Mouse (Mus musculus) liver, postnatal 0 days (tissue): Measurements from ENCODE around the gene Zfp687. TPM values are rescaled to one million over a fixed set of nuclear protein-coding genes. Genes with fewer than 3 reads are reported as not detected.

ENCODE experiments used
- ATAC-seq: fragments of 200-750 bp; cut with Nextera tagmentation; 2 replicates; pipeline ENCODE4 v1.8.0; 2017; ENCODE audit warnings: mild to moderate bottlenecking, moderate library complexity
- DNase-seq: peaks from one replicate; pipeline ENCODE4 v3.0.0-alpha.2; 2016
- H3K27ac ChIP-seq: fragments of 300-500 bp; sonication (generic); 2 replicates; pipeline ENCODE4 v1.5.1; 2014; ENCODE audit warnings: antibody characterized with exemption, moderate library complexity, mild to moderate bottlenecking, low read depth
- H3K27me3 ChIP-seq: fragments of 300-500 bp; sonication (generic); 2 replicates; pipeline ENCODE4 v1.6.1; 2014; ENCODE audit warnings: low read length, control low read depth, mixed read lengths; ENCODE audit not compliant: insufficient read depth
- H3K36me3 ChIP-seq: fragments of 300-500 bp; sonication (generic); replicated peaks from 2 replicates; pipeline ENCODE4 v1.6.1; 2014; ENCODE audit warnings: mild to moderate bottlenecking, control low read depth, low read length, moderate library complexity, mixed read lengths; ENCODE audit not compliant: insufficient read depth
- H3K4me1 ChIP-seq: fragments of 300-500 bp; sonication (generic); 2 replicates; pipeline ENCODE4 v1.6.1; 2014; ENCODE audit warnings: antibody characterized with exemption, mild to moderate bottlenecking, control low read depth; ENCODE audit not compliant: insufficient read depth
- H3K4me2 ChIP-seq: fragments of 300-500 bp; sonication (generic); 2 replicates; pipeline ENCODE4 v1.6.1; 2014; ENCODE audit warnings: low read depth, mild to moderate bottlenecking, low read length, moderate library complexity, mixed read lengths
- H3K4me3 ChIP-seq: fragments of 300-500 bp; sonication (generic); 2 replicates; pipeline ENCODE4 v1.5.1; 2014; ENCODE audit warnings: low read depth, low read length
- H3K9ac ChIP-seq: fragments of 300-500 bp; sonication (generic); replicated peaks from 2 replicates; pipeline ENCODE4 v1.6.1; 2014; ENCODE audit warnings: mild to moderate bottlenecking, moderate library complexity
- H3K9me3 ChIP-seq: fragments of 300-500 bp; sonication (generic); 2 replicates; pipeline ENCODE4 v1.6.1; 2016; ENCODE audit warnings: mild to moderate bottlenecking, control low read depth, low read length, mixed read lengths
- CTCF ChIP-seq: sonication (generic); IDR thresholded peaks from 2 replicates; pipeline ENCODE4 v1.5.1; 2016; ENCODE audit warnings: antibody characterized with exemption, low read depth
- EP300 ChIP-seq: IDR thresholded peaks from 2 replicates; pipeline ENCODE4 v1.6.1; 2016; ENCODE audit warnings: antibody characterized with exemption, low read depth, mild to moderate bottlenecking
- WGBS: fragments of 180-500 bp; shearing (Covaris S2); extraction: QIAGEN DNeasy Blood & Tissue Kit; methylation state at CpG from one replicate; pipeline ENCODE4 v1.1.7; 2014; ENCODE audit not compliant: insufficient replicate concordance; 5-methylcytosine and 5-hydroxymethylcytosine counted together
- microRNA-seq: library from miRNA; unstranded; fragments of <30 nt; microRNA quantifications from one replicate; pipeline ENCODE4, GENCODE M21; 2016
- polyA plus RNA-seq: library from polyadenylated mRNA; unstranded; fragments of >200 nt; fragmentation: Nextera tagmentation; extraction: Ambion mirVana; gene quantifications from 2 replicates; pipeline ENCODE4 v1.2.1, GENCODE M21; 2015

Gene Zfp687
- polyA plus RNA-seq, 1 experiment from 2014 or later = 5.3 TPM

- peaks cover 30% of the 10 kb centered on the region for H3K36me3 ChIP-seq
- 66% methylated on average over 5 of the region's 5 CpGs for whole genome bisulfite sequencing
Observed at GRCm38 (mm10) chr3:94960322-94960721, 54.9 kb downstream of the Zfp687 start.

GRCm38 (mm10) chr3:94959871-94960270 lies 55.4 kb downstream of the Zfp687 start:
- H3K27ac ChIP-seq = no peak overlapping the region
- H3K9me3 ChIP-seq = no peaks in the 10 kb centered on the region
- WGBS = 60% methylated on average over 8 of the region's 8 CpGs

More at GRCm38 (mm10) chr3:94960322-94960721, 54.9 kb downstream of the Zfp687 start:
- no peak for ATAC-seq
- no peak for DNase-seq
- Histone ChIP-seq H3K9ac (no peak overlapping the region), H3K9me3 (no peaks in the 10 kb centered on the region), H3K27me3 (no peaks in the 10 kb centered on the region), H3K4me1 (no peaks in the 10 kb centered on the region), H3K4me2 (no peak overlapping the region), H3K4me3 (no peak overlapping the region), H3K27ac (no peak overlapping the region)
- TF ChIP-seq EP300 (no peak), CTCF (no peak)

GRCm38 (mm10) chr3:94958295-94958694 lies 57.0 kb downstream of the Zfp687 start:
- TF ChIP-seq CTCF (no peak), EP300 (no peak)
- no peak overlapping the region for H3K9ac ChIP-seq
- DNase-seq (no peak), ATAC-seq (no peak)
- WGBS = 73% methylated on average over 8 of the region's 8 CpGs
- H3K4me2 ChIP-seq = no peak overlapping the region
- no peak overlapping the region for H3K4me3 ChIP-seq
- H3K36me3 ChIP-seq = peaks cover 30% of the 10 kb centered on the region
- H3K9me3 ChIP-seq = no peaks in the 10 kb centered on the region
- no peaks in the 10 kb centered on the region for H3K27me3 ChIP-seq
- H3K27ac ChIP-seq = no peak overlapping the region
- peaks cover 5% of the 10 kb centered on the region for H3K4me1 ChIP-seq

More at GRCm38 (mm10) chr3:94959871-94960270, 55.4 kb downstream of the Zfp687 start:
- ATAC-seq (no peak), DNase-seq (no peak)
- peaks cover 30% of the 10 kb centered on the region for H3K36me3 ChIP-seq
- no peaks in the 10 kb centered on the region for H3K27me3 ChIP-seq
- no peak overlapping the region for H3K4me3 ChIP-seq
- H3K9ac ChIP-seq = no peak overlapping the region
- H3K4me1 ChIP-seq = peaks cover under 1% of the 10 kb centered on the region; the same call in 1 of the 2 replicates
- no peak for TF ChIP-seq CTCF
- TF ChIP-seq EP300 = no peak
- no peak overlapping the region for H3K4me2 ChIP-seq

Small RNA genes within 50 kb of the gene (microRNA-seq; reads per million reads assigned to microRNA genes)
- gene Mir7013 = not detected

Other genes with a start within 250 kb of the Zfp687 start
- gene Cgn, start 229.0 kb downstream of the Zfp687 start, polyA plus RNA-seq = 8.7 and 9.5 TPM in 2 replicates
- gene Pogz, start 177.9 kb downstream of the Zfp687 start, polyA plus RNA-seq = 2.9 and 3.3 TPM in 2 replicates
- 172 and 174 TPM in 2 replicates for gene Psmb4, start 128.5 kb downstream of the Zfp687 start, polyA plus RNA-seq
- gene Selenbp1, start 82.4 kb downstream of the Zfp687 start, polyA plus RNA-seq = 129 and 135 TPM in 2 replicates
- gene Rfx5, start 61.4 kb downstream of the Zfp687 start, polyA plus RNA-seq = 1.1 and 1.2 TPM in 2 replicates
- 5.4 and 6.5 TPM in 2 replicates for gene Pi4kb, start 40.7 kb downstream of the Zfp687 start, polyA plus RNA-seq
- gene Psmd4, start 27.2 kb upstream of the Zfp687 start, polyA plus RNA-seq = 142 and 143 TPM in 2 replicates
- gene Pip5k1a, start 91.5 kb upstream of the Zfp687 start, polyA plus RNA-seq = 6.4 and 7.1 TPM in 2 replicates
- 27.4 and 27.9 TPM in 2 replicates for gene Vps72, start 95.6 kb upstream of the Zfp687 start, polyA plus RNA-seq
- 0.19 and 1.5 TPM in 2 replicates for gene Tmod4, start 109.0 kb upstream of the Zfp687 start, polyA plus RNA-seq
- 19.3 and 23.7 TPM in 2 replicates for gene Scnm1, start 118.6 kb upstream of the Zfp687 start, polyA plus RNA-seq
- 6.7 and 7.0 TPM in 2 replicates for gene Lysmd1, start 118.6 kb upstream of the Zfp687 start, polyA plus RNA-seq
- gene Tnfaip8l2, start 126.9 kb upstream of the Zfp687 start, polyA plus RNA-seq = 13.0 and 13.1 TPM in 2 replicates
- gene Sema6c, start 145.0 kb upstream of the Zfp687 start, polyA plus RNA-seq = 0.28 and 0.71 TPM in 2 replicates
- gene Gabpb2, start 202.5 kb upstream of the Zfp687 start, polyA plus RNA-seq = 2.5 and 3.9 TPM in 2 replicates
- gene Cdc42se1, start 213.3 kb upstream of the Zfp687 start, polyA plus RNA-seq = 31.7 and 32.3 TPM in 2 replicates
- gene Mllt11, start 216.7 kb upstream of the Zfp687 start, polyA plus RNA-seq = 2.0 and 2.3 TPM in 2 replicates
- gene Gm128, start 226.2 kb upstream of the Zfp687 start, polyA plus RNA-seq = 0.08 TPM in 1 of 2 replicates, not detected in the other
- not detected in 2 replicates for gene Bnipl, start 235.7 kb upstream of the Zfp687 start, polyA plus RNA-seq